Mouse (Mus musculus): Measurements from ENCODE around the gene Themis. TPM values are rescaled to one million over a fixed set of nuclear protein-coding genes. Genes with fewer than 3 reads are reported as not detected.

The Themis gene
- polyA plus RNA-seq, 1 experiment from 2014 or later = not detected

- Histone ChIP-seq H3K36me3 (ENCODE audit: control insufficient read depth, insufficient read depth, low read length) (no peaks in the 10 kb centered on the region), H3K4me3 (ENCODE audit: low read length) (no peak overlapping the region), H3K4me1 (ENCODE audit: control insufficient read depth, insufficient read depth, low read depth, low read length) (no peaks in the 10 kb centered on the region), H3K27me3 (replicated peaks; ENCODE audit: control insufficient read depth, insufficient read depth, low read length) (no peaks in the 10 kb centered on the region), H3K9me3 (ENCODE audit: control insufficient read depth, low read length) (no peaks in the 10 kb centered on the region), H3K4me2 (ENCODE audit: low read length) (no peak overlapping the region), H3K27ac (ENCODE audit: low read depth, low read length) (no peak overlapping the region), H3K9ac (ENCODE audit: low read depth, low read length) (no peak overlapping the region)
- 81% methylated on average over 3 of the region's 3 CpGs for WGBS
- ATAC-seq = no peak
Measured at GRCm38 (mm10) chr10:28673931-28674330, 5.8 kb downstream of the Themis start.

- Histone ChIP-seq H3K36me3 (ENCODE audit: control insufficient read depth, insufficient read depth, low read length) (no peaks in the 10 kb centered on the region), H3K27me3 (replicated peaks; ENCODE audit: control insufficient read depth, insufficient read depth, low read length) (no peaks in the 10 kb centered on the region), H3K9ac (ENCODE audit: low read depth, low read length) (no peak overlapping the region), H3K9me3 (ENCODE audit: control insufficient read depth, low read length) (no peaks in the 10 kb centered on the region), H3K27ac (ENCODE audit: low read depth, low read length) (no peak overlapping the region), H3K4me2 (ENCODE audit: low read length) (no peak overlapping the region), H3K4me1 (ENCODE audit: control insufficient read depth, insufficient read depth, low read depth, low read length) (no peaks in the 10 kb centered on the region), H3K4me3 (ENCODE audit: low read length) (no peak overlapping the region)
- WGBS = 89% methylated on average over 2 of the region's 2 CpGs
- no peak for ATAC-seq
Measured at GRCm38 (mm10) chr10:28675337-28675736, 7.2 kb downstream of the Themis start.

GRCm38 (mm10) chr10:28694981-28695380 lies 26.8 kb downstream of the Themis start:
- H3K9me3 ChIP-seq (ENCODE audit: control insufficient read depth, low read length) = no peaks in the 10 kb centered on the region
- no peak overlapping the region for H3K4me2 ChIP-seq (ENCODE audit: low read length)
- WGBS = 94% methylated on average over 6 of the region's 6 CpGs
- ATAC-seq = no peak
- H3K27me3 ChIP-seq (replicated peaks; ENCODE audit: control insufficient read depth, insufficient read depth, low read length) = no peaks in the 10 kb centered on the region
- H3K9ac ChIP-seq (ENCODE audit: low read depth, low read length) = no peak overlapping the region
- no peak overlapping the region for H3K4me3 ChIP-seq (ENCODE audit: low read length)
- no peaks in the 10 kb centered on the region for H3K4me1 ChIP-seq (ENCODE audit: control insufficient read depth, insufficient read depth, low read depth, low read length)
- no peak overlapping the region for H3K27ac ChIP-seq (ENCODE audit: low read depth, low read length)
- H3K36me3 ChIP-seq (ENCODE audit: control insufficient read depth, insufficient read depth, low read length) = no peaks in the 10 kb centered on the region

GRCm38 (mm10) chr10:28696032-28696431 lies 27.9 kb downstream of the Themis start:
- Histone ChIP-seq H3K4me2 (ENCODE audit: low read length) (no peak overlapping the region), H3K9ac (ENCODE audit: low read depth, low read length) (no peak overlapping the region), H3K4me3 (ENCODE audit: low read length) (no peak overlapping the region), H3K36me3 (ENCODE audit: control insufficient read depth, insufficient read depth, low read length) (no peaks in the 10 kb centered on the region), H3K4me1 (ENCODE audit: control insufficient read depth, insufficient read depth, low read depth, low read length) (no peaks in the 10 kb centered on the region), H3K27me3 (replicated peaks; ENCODE audit: control insufficient read depth, insufficient read depth, low read length) (no peaks in the 10 kb centered on the region), H3K27ac (ENCODE audit: low read depth, low read length) (no peak overlapping the region), H3K9me3 (ENCODE audit: control insufficient read depth, low read length) (no peaks in the 10 kb centered on the region)
- ATAC-seq = no peak
- 94% methylated on average over 1 of the region's 1 CpGs for WGBS

- Histone ChIP-seq H3K4me1 (ENCODE audit: control insufficient read depth, insufficient read depth, low read depth, low read length) (no peaks in the 10 kb centered on the region), H3K27ac (ENCODE audit: low read depth, low read length) (no peak overlapping the region), H3K4me2 (ENCODE audit: low read length) (no peak overlapping the region), H3K9me3 (ENCODE audit: control insufficient read depth, low read length) (no peaks in the 10 kb centered on the region), H3K36me3 (ENCODE audit: control insufficient read depth, insufficient read depth, low read length) (no peaks in the 10 kb centered on the region), H3K9ac (ENCODE audit: low read depth, low read length) (no peak overlapping the region), H3K4me3 (ENCODE audit: low read length) (no peak overlapping the region), H3K27me3 (replicated peaks; ENCODE audit: control insufficient read depth, insufficient read depth, low read length) (no peaks in the 10 kb centered on the region)
- no peak for ATAC-seq
Measured at GRCm38 (mm10) chr10:28698175-28698574, 30.0 kb downstream of the Themis start.

- H3K36me3 ChIP-seq (ENCODE audit: control insufficient read depth, insufficient read depth, low read length) = no peaks in the 10 kb centered on the region
- no peak overlapping the region for H3K4me3 ChIP-seq (ENCODE audit: low read length)
- WGBS = 60% methylated on average over 3 of the region's 3 CpGs
- no peak overlapping the region for H3K9ac ChIP-seq (ENCODE audit: low read depth, low read length)
- H3K9me3 ChIP-seq (ENCODE audit: control insufficient read depth, low read length) = no peaks in the 10 kb centered on the region
- H3K27me3 ChIP-seq (replicated peaks; ENCODE audit: control insufficient read depth, insufficient read depth, low read length) = no peaks in the 10 kb centered on the region
- ATAC-seq = no peak
- no peak overlapping the region for H3K27ac ChIP-seq (ENCODE audit: low read depth, low read length)
- no peak overlapping the region for H3K4me2 ChIP-seq (ENCODE audit: low read length)
- H3K4me1 ChIP-seq (ENCODE audit: control insufficient read depth, insufficient read depth, low read depth, low read length) = no peaks in the 10 kb centered on the region
Measured at GRCm38 (mm10) chr10:28721828-28722227, 53.7 kb downstream of the Themis start.

GRCm38 (mm10) chr10:28723266-28723665 lies 55.1 kb downstream of the Themis start:
- H3K4me3 ChIP-seq (ENCODE audit: low read length) = no peak overlapping the region
- no peaks in the 10 kb centered on the region for H3K36me3 ChIP-seq (ENCODE audit: control insufficient read depth, insufficient read depth, low read length)
- no peak for ATAC-seq
- WGBS = 95% methylated on average over 7 of the region's 7 CpGs
- no peak overlapping the region for H3K4me2 ChIP-seq (ENCODE audit: low read length)
- H3K27ac ChIP-seq (ENCODE audit: low read depth, low read length) = no peak overlapping the region
- no peaks in the 10 kb centered on the region for H3K9me3 ChIP-seq (ENCODE audit: control insufficient read depth, low read length)
- no peaks in the 10 kb centered on the region for H3K27me3 ChIP-seq (replicated peaks; ENCODE audit: control insufficient read depth, insufficient read depth, low read length)
- no peaks in the 10 kb centered on the region for H3K4me1 ChIP-seq (ENCODE audit: control insufficient read depth, insufficient read depth, low read depth, low read length)
- no peak overlapping the region for H3K9ac ChIP-seq (ENCODE audit: low read depth, low read length)

- whole genome bisulfite sequencing = 4% methylated on average over 2 of the region's 2 CpGs
- no peak overlapping the region for H3K27ac ChIP-seq (ENCODE audit: low read depth, low read length)
- H3K36me3 ChIP-seq (ENCODE audit: control insufficient read depth, insufficient read depth, low read length) = no peaks in the 10 kb centered on the region
- no peaks in the 10 kb centered on the region for H3K9me3 ChIP-seq (ENCODE audit: control insufficient read depth, low read length)
- no peak overlapping the region for H3K4me3 ChIP-seq (ENCODE audit: low read length)
- no peaks in the 10 kb centered on the region for H3K4me1 ChIP-seq (ENCODE audit: control insufficient read depth, insufficient read depth, low read depth, low read length)
- no peak overlapping the region for H3K9ac ChIP-seq (ENCODE audit: low read depth, low read length)
- no peak for ATAC-seq
- H3K27me3 ChIP-seq (replicated peaks; ENCODE audit: control insufficient read depth, insufficient read depth, low read length) = no peaks in the 10 kb centered on the region
- H3K4me2 ChIP-seq (ENCODE audit: low read length) = no peak overlapping the region
Measured at GRCm38 (mm10) chr10:28730122-28730521, 62.0 kb downstream of the Themis start.

GRCm38 (mm10) chr10:28737953-28738352 lies 69.8 kb downstream of the Themis start:
- H3K4me2 ChIP-seq (ENCODE audit: low read length) = no peak overlapping the region
- no peaks in the 10 kb centered on the region for H3K9me3 ChIP-seq (ENCODE audit: control insufficient read depth, low read length)
- ATAC-seq = no peak
- H3K36me3 ChIP-seq (ENCODE audit: control insufficient read depth, insufficient read depth, low read length) = no peaks in the 10 kb centered on the region
- 96% methylated on average over 1 of the region's 1 CpGs for WGBS
- H3K4me1 ChIP-seq (ENCODE audit: control insufficient read depth, insufficient read depth, low read depth, low read length) = no peaks in the 10 kb centered on the region
- H3K4me3 ChIP-seq (ENCODE audit: low read length) = no peak overlapping the region
- no peak overlapping the region for H3K27ac ChIP-seq (ENCODE audit: low read depth, low read length)
- no peaks in the 10 kb centered on the region for H3K27me3 ChIP-seq (replicated peaks; ENCODE audit: control insufficient read depth, insufficient read depth, low read length)
- no peak overlapping the region for H3K9ac ChIP-seq (ENCODE audit: low read depth, low read length)

- H3K27me3 ChIP-seq (replicated peaks; ENCODE audit: control insufficient read depth, insufficient read depth, low read length) = no peaks in the 10 kb centered on the region
- no peak overlapping the region for H3K4me3 ChIP-seq (ENCODE audit: low read length)
- H3K9ac ChIP-seq (ENCODE audit: low read depth, low read length) = no peak overlapping the region
- ATAC-seq = no peak
- H3K9me3 ChIP-seq (ENCODE audit: control insufficient read depth, low read length) = no peaks in the 10 kb centered on the region
- H3K4me1 ChIP-seq (ENCODE audit: control insufficient read depth, insufficient read depth, low read depth, low read length) = no peaks in the 10 kb centered on the region
- H3K36me3 ChIP-seq (ENCODE audit: control insufficient read depth, insufficient read depth, low read length) = no peaks in the 10 kb centered on the region
- H3K4me2 ChIP-seq (ENCODE audit: low read length) = no peak overlapping the region
- no peak overlapping the region for H3K27ac ChIP-seq (ENCODE audit: low read depth, low read length)
Measured at GRCm38 (mm10) chr10:28746426-28746825, 78.3 kb downstream of the Themis start.

Data from hindbrain, embryonic 16.5 days (tissue).